Mouse (Mus musculus) left cerebral cortex, adult 11 months (tissue): ENCODE data around the gene Msl3l2.
A peak's percentile ranks its signal among the peaks of the same experiment; 100 is the strongest.

Experiments
- DNase-seq: peaks from one replicate; pipeline ENCODE4 v3.0.0; 2022; ENCODE audit warnings: low spot score

Gene Msl3l2

GRCm38 (mm10) chr10:56106333-56106995, at the start of gene Msl3l2:
Gene Msl3l2 (plus strand): TSS chr10:56106917.
- DNase-seq, result peak; percentile 92

GRCm38 (mm10) chr10:56058979-56059422, 47.7 kb upstream of the Msl3l2 start:
- DNase-seq, result peak; percentile 7

GRCm38 (mm10) chr10:56061238-56061830, 45.4 kb upstream of the Msl3l2 start:
- DNase-seq, result no peak

GRCm38 (mm10) chr10:56062746-56063145, 44.0 kb upstream of the Msl3l2 start:
- peak; percentile 24 for DNase-seq

- DNase-seq, result no peak
Observed at GRCm38 (mm10) chr10:56089714-56090113, 17.0 kb upstream of the Msl3l2 start.

- no peak for DNase-seq
Observed at GRCm38 (mm10) chr10:56094586-56094985, 12.1 kb upstream of the Msl3l2 start.

- no peak for DNase-seq
Observed at GRCm38 (mm10) chr10:56096757-56097156, 10.0 kb upstream of the Msl3l2 start.

- DNase-seq, result no peak
Observed at GRCm38 (mm10) chr10:56099126-56099525, 7.6 kb upstream of the Msl3l2 start.

GRCm38 (mm10) chr10:56099641-56100310, 6.9 kb upstream of the Msl3l2 start:
- no peak for DNase-seq

- no peak for DNase-seq
Observed at GRCm38 (mm10) chr10:56106996-56107334, 248 bp downstream of the Msl3l2 start.

GRCm38 (mm10) chr10:56114951-56115635, 8.4 kb downstream of the Msl3l2 start:
- DNase-seq, result peak; percentile 63

- DNase-seq, result no peak
Observed at GRCm38 (mm10) chr10:56115636-56116180, 9.0 kb downstream of the Msl3l2 start.

GRCm38 (mm10) chr10:56126972-56127371, 20.3 kb downstream of the Msl3l2 start:
- no peak for DNase-seq

- DNase-seq, result no peak
Observed at GRCm38 (mm10) chr10:56129642-56130041, 22.9 kb downstream of the Msl3l2 start.

- DNase-seq, result no peak
Observed at GRCm38 (mm10) chr10:56137191-56137590, 30.5 kb downstream of the Msl3l2 start.

GRCm38 (mm10) chr10:56148920-56149319, 42.2 kb downstream of the Msl3l2 start:
- DNase-seq, result no peak

GRCm38 (mm10) chr10:56156956-56157355, 50.2 kb downstream of the Msl3l2 start:
- DNase-seq, result no peak

- no peak for DNase-seq
Observed at GRCm38 (mm10) chr10:56158207-56158606, 51.5 kb downstream of the Msl3l2 start.

- no peak for DNase-seq
Observed at GRCm38 (mm10) chr10:56158748-56159147, 52.0 kb downstream of the Msl3l2 start.

GRCm38 (mm10) chr10:56164411-56164810, 57.7 kb downstream of the Msl3l2 start:
- DNase-seq, result no peak

GRCm38 (mm10) chr10:56165758-56166157, 59.0 kb downstream of the Msl3l2 start:
- DNase-seq, result peak; percentile 19
